Mouse (Mus musculus) heart, adult 2 months (tissue): Measurements from ENCODE around the gene Rbms1. TPM values are rescaled to one million over a fixed set of nuclear protein-coding genes. Genes with fewer than 3 reads are reported as not detected.

Experiments
- DNase-seq, 2 experiments: peaks; one replicate each; pipeline ENCODE4 v3.0.0; 2021
- H3K27ac ChIP-seq: fragments of 200-600 bp; 2 replicates; pipeline ENCODE4 v1.8.1; 2022
- H3K27me3 ChIP-seq: fragments of 200-500 bp; 2 replicates; pipeline ENCODE4 v1.6.1; 2012; ENCODE audit warnings: mild to moderate bottlenecking, low read length, inconsistent platforms, mixed read lengths; ENCODE audit not compliant: control insufficient read depth, insufficient read depth
- H3K36me3 ChIP-seq: fragments of 200-500 bp; 2 replicates; pipeline ENCODE4 v1.6.1; 2012; ENCODE audit warnings: low read length, inconsistent platforms; ENCODE audit not compliant: control insufficient read depth, insufficient read depth
- H3K4me1 ChIP-seq: fragments of 200-500 bp; 2 replicates; pipeline ENCODE4 v1.6.1; 2011; ENCODE audit warnings: low read length; ENCODE audit not compliant: control insufficient read depth, insufficient read depth
- H3K4me3 ChIP-seq: fragments of 200-600 bp; 2 replicates; pipeline ENCODE4 v1.8.1; 2022
- H3K79me2 ChIP-seq: fragments of 200-500 bp; replicated peaks from 2 replicates; pipeline ENCODE4 v1.6.1; 2012; ENCODE audit warnings: mild to moderate bottlenecking, inconsistent platforms, low read length, moderate library complexity, mixed read lengths; ENCODE audit not compliant: control insufficient read depth, insufficient read depth
- H3K9ac ChIP-seq: fragments of 200-500 bp; 2 replicates; pipeline ENCODE4 v1.6.1; 2012; ENCODE audit warnings: low read depth, mild to moderate bottlenecking, control low read depth, inconsistent platforms, low read length, mixed read lengths
- CTCF ChIP-seq: fragments of 200-600 bp; IDR thresholded peaks from 2 replicates; pipeline ENCODE4 v1.8.1; 2022; ENCODE audit warnings: antibody characterized with exemption, mild to moderate bottlenecking, moderate library complexity
- EP300 ChIP-seq: fragments of 200-500 bp; IDR thresholded peaks from 2 replicates; pipeline ENCODE4 v1.6.1; 2011; ENCODE audit warnings: low read depth, low read length, control low read depth; ENCODE audit not compliant: insufficient read depth
- POLR2A ChIP-seq: fragments of 200-500 bp; IDR thresholded peaks from 2 replicates; pipeline ENCODE4 v1.6.1; 2011; ENCODE audit warnings: mild to moderate bottlenecking, low read depth, low read length, control low read depth; ENCODE audit not compliant: insufficient read depth
- WGBS: fragments of 180-500 bp; shearing (Covaris S2); methylation state at CpG from one replicate; pipeline ENCODE4 v1.1.7; 2018; 5-methylcytosine and 5-hydroxymethylcytosine counted together
- intact Hi-C: fragments of 180-260 bp; cut with DNase I; formaldehyde crosslinking; loops from one replicate; pipeline ENCODE4 v1.15.1; 2025
- polyA plus RNA-seq: library from polyadenylated mRNA; depleted of rRNA; stranded (reverse); fragments of >200 nt; gene quantifications from 2 replicates; pipeline ENCODE4 v1.2.3, GENCODE M21; 2012
- total RNA-seq, 2 experiments: library from RNA; stranded (reverse); gene quantifications; 2 replicates each; pipeline ENCODE4 v1.2.3; 2021

Gene Rbms1
- total and polyA plus RNA-seq, 3 experiments: 44.5 to 79.4 (median 48.7) TPM

DNA sequence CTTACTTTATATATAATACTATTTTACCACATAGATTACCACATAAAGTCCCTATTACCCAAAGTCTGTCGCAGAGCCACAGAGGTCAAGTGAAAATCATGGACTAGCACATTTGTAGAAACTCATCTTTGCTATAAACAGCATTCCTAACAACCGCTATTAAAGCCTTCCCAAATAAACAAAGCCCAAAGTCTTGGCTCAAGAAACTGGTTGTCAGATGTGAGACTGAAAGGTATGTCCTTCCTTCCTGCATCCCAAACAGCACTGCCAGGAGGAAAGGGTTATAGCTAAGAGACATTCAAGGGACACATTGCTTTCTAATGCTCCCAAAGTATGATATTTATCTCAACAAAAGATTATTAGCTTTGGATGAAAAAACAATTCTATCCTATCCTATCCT lies 106.9 kb downstream of the Rbms1 start:
- Histone ChIP-seq H3K4me1 (peaks cover 15% of the 10 kb centered on the region), H3K4me3 (no peak overlapping the region), H3K79me2 (peaks cover 20% of the 10 kb centered on the region), H3K36me3 (peaks cover 35% of the 10 kb centered on the region), H3K27me3 (no peaks in the 10 kb centered on the region), H3K27ac (peak overlapping the region; percentile 84), H3K9ac (no peak overlapping the region)
- 49% methylated on average over 2 of the region's 2 CpGs for WGBS
- intact Hi-C loops: loop anchor here (5.0 kb wide), 2 partner anchors 44 to 546 kb away; no protein-coding TSS in a partner anchor
- DNase-seq: no peak
- TF ChIP-seq EP300 (no peak), CTCF (no peak), POLR2A (no peak)

DNA sequence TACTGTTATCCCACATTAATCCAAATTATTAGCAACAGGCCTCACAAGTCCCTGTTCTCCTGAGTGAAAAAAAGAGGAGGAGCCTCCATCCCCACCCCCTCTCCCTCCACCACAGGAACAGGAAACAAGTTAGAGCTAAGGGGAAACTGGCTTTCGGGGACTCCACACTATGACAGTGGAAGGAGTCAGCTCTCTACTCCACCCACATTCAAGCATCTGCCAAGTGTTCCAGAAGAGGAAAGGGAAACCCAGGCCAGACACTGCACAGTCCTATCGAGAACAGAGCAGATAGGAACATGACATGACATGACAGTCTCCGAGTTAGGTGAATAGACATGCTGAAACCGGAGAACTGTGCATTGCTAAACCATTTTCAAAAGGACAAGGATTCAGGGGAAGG lies 108.0 kb downstream of the Rbms1 start:
- peak overlapping the region; percentile 9; the same call in 1 of the 2 replicates for H3K4me3 ChIP-seq
- intact Hi-C loops: loop anchor here (1.0 to 5.0 kb wide), 4 partner anchors 16 to 547 kb away; no protein-coding TSS in a partner anchor
- no peak overlapping the region for H3K9ac ChIP-seq
- no peaks in the 10 kb centered on the region for H3K27me3 ChIP-seq
- peaks cover 39% of the 10 kb centered on the region for H3K36me3 ChIP-seq
- H3K4me1 ChIP-seq: peaks cover 22% of the 10 kb centered on the region
- TF ChIP-seq CTCF (no peak), POLR2A (no peak), EP300 (peak; percentile 94)
- peak; percentile 64 to 85 for DNase-seq
- 1% methylated on average over 4 of the region's 4 CpGs for WGBS
- H3K27ac ChIP-seq: peak overlapping the region; percentile 84
- peaks cover 22% of the 10 kb centered on the region for H3K79me2 ChIP-seq

DNA sequence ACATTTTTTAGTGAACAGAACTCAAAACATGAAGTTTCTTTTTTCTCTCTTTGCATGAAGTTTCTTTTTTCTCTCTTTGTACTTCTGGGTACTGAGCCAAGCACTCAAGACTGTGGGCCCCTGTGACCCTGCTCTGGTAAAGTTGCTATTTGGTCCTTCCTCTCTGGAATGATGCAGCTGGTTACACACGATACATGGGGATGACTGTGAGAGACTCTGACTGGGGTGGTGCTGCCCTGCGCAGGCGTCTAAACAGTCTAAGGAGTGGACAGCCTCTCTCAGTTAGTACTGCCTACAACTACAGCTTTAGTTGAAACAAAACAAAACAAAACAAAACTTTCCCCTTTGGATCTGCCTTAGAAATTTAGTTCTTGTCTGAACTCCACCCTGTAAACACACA lies 111.1 kb downstream of the Rbms1 start:
- Histone ChIP-seq H3K4me3 (no peak overlapping the region), H3K36me3 (peaks cover 56% of the 10 kb centered on the region), H3K27ac (no peak overlapping the region), H3K9ac (no peak overlapping the region), H3K79me2 (peaks cover 18% of the 10 kb centered on the region), H3K4me1 (peaks cover 30% of the 10 kb centered on the region), H3K27me3 (no peaks in the 10 kb centered on the region)
- DNase-seq: no peak
- WGBS: 44% methylated on average over 3 of the region's 3 CpGs
- TF ChIP-seq EP300: no peak
- no peak for TF ChIP-seq POLR2A
- TF ChIP-seq CTCF: no peak
- intact Hi-C loops: no loop called here

DNA sequence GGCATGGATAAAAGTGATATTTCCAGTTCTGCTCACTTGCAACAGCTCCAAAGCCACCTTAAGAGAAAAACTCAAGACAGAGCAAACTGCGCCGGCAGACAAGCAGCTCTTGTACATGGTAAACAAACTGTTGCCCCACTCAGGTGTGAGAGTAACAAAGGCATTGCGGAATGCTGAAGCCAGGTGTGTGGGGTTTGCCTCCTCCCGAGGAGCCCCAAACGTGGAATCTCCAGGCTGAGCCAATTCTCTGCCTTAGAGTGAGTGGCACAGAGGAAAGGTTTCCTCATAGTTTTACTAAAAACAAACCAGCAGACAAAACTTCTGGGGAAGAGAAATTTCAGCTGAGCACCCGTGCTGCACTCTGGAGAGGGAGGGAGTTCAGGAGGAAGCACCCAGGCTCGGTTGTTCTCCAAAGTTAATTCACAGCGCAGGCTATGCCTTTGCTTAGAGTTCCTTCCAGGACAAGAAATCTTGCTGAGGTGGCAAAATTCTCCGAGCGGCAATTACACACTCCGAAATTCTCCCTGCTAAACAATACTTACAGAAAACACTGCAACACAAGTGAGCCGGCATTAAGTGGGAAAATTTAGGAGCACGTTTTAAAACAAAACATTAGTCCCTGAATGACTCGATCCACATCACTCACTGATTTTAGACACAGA lies 111.8 kb downstream of the Rbms1 start:
- intact Hi-C loops: no loop called here
- Histone ChIP-seq H3K79me2 (peaks cover 19% of the 10 kb centered on the region), H3K9ac (no peak overlapping the region), H3K4me3 (no peak overlapping the region), H3K27ac (no peak overlapping the region), H3K27me3 (no peaks in the 10 kb centered on the region), H3K36me3 (peaks cover 49% of the 10 kb centered on the region), H3K4me1 (peaks cover 27% of the 10 kb centered on the region)
- DNase-seq: peak in 1 of 2 experiments; percentile 32
- WGBS: 63% methylated on average over 14 of the region's 14 CpGs
- no peak for TF ChIP-seq EP300
- no peak for TF ChIP-seq CTCF
- no peak for TF ChIP-seq POLR2A

DNA sequence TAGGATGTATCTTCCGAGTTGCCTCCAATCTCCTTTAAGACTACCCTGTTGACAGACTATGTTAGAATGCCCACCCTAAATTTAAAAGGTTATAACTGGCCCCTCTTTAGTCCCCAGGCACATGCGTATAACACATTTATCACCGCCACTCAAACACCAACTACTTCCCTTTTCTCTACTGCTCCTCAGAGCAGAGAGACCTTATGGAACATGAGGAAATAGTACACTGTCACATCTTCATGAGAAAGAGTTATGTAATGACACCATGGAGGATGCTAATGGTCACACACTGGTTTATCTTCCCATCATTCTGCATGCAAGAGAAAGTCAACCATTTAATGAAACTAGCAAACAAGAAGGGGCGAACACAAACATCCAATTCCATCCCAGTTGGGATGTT lies 114.5 kb downstream of the Rbms1 start:
- Histone ChIP-seq H3K36me3 (peaks cover 42% of the 10 kb centered on the region), H3K27me3 (no peaks in the 10 kb centered on the region), H3K4me3 (no peak overlapping the region), H3K27ac (no peak overlapping the region), H3K79me2 (peaks cover 24% of the 10 kb centered on the region), H3K4me1 (peaks cover 27% of the 10 kb centered on the region), H3K9ac (no peak overlapping the region)
- 91% methylated on average over 4 of the region's 4 CpGs for WGBS
- DNase-seq: no peak
- intact Hi-C loops: no loop called here
- TF ChIP-seq CTCF: no peak
- no peak for TF ChIP-seq POLR2A
- TF ChIP-seq EP300: no peak

DNA sequence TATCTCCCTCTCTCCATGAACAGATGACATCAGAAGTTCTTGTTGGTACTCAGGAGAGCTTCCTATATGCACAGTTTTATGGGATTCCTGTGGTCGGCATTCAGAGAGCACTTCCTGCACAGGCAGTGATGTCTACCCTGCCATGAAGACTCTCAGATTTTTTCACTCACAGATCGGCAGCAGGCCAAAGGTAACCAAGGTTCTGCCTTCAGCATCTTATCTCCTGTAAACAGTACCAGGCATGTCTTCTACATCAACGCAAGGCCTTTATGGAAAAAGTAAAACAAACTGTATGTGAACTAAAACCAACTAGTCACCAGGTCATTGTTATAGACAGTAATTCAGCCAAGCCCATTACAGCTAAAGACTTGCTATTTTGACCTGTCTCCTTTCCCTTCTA lies 115.0 kb downstream of the Rbms1 start:
- WGBS: 59% methylated on average over 3 of the region's 3 CpGs
- no peak for DNase-seq
- H3K79me2 ChIP-seq: peaks cover 24% of the 10 kb centered on the region

More for the DNA sequence above, 115.0 kb downstream of the Rbms1 start:
- Histone ChIP-seq H3K36me3 (peaks cover 45% of the 10 kb centered on the region), H3K9ac (no peak overlapping the region), H3K27me3 (no peaks in the 10 kb centered on the region), H3K27ac (no peak overlapping the region), H3K4me3 (no peak overlapping the region), H3K4me1 (peaks cover 29% of the 10 kb centered on the region)
- intact Hi-C loops: no loop called here
- TF ChIP-seq EP300 (no peak), CTCF (no peak), POLR2A (no peak)
